Mouse (Mus musculus) thymus, postnatal 25 days (tissue): ENCODE results near the gene Col4a3bp.
"Not testable (repeated sequence)": the region's sequence is repeated elsewhere in the genome, so short reads cannot be mapped to it uniquely, and the experiment has no call there.

Experiments
- DNase-seq: peaks from one replicate; pipeline ENCODE4 v3.0.0; 2022

Gene Col4a3bp

GRCm38 (mm10) chr13:96656673-96657072 is 114.3 kb downstream of the Col4a3bp start:
- DNase-seq = no peak

GRCm38 (mm10) chr13:96658936-96659335 is 116.5 kb downstream of the Col4a3bp start:
- no peak for DNase-seq

GRCm38 (mm10) chr13:96660095-96660860 is 117.9 kb downstream of the Col4a3bp start:
- no peak for DNase-seq

- not testable (repeated sequence) for DNase-seq
Observed at GRCm38 (mm10) chr13:96663120-96663519, 120.7 kb downstream of the Col4a3bp start.

GRCm38 (mm10) chr13:96664419-96664974 is 122.1 kb downstream of the Col4a3bp start:
- DNase-seq = no peak

- DNase-seq = no peak
Observed at GRCm38 (mm10) chr13:96670019-96670405, 127.6 kb downstream of the Col4a3bp start.

GRCm38 (mm10) chr13:96670406-96671077 is 128.1 kb downstream of the Col4a3bp start, which contains the start of gene Hmgcr:
TSS of gene Hmgcr (minus strand) at chr13:96670936.
- DNase-seq = peak; percentile 96

- DNase-seq = no peak
Observed at GRCm38 (mm10) chr13:96671078-96671905, 128.9 kb downstream of the Col4a3bp start.

GRCm38 (mm10) chr13:96671906-96672234 is 129.5 kb downstream of the Col4a3bp start:
- no peak for DNase-seq

- no peak for DNase-seq
Observed at GRCm38 (mm10) chr13:96672276-96672675, 129.9 kb downstream of the Col4a3bp start.

- DNase-seq = no peak
Observed at GRCm38 (mm10) chr13:96673817-96674216, 131.4 kb downstream of the Col4a3bp start.

GRCm38 (mm10) chr13:96675756-96676155 is 133.3 kb downstream of the Col4a3bp start:
- DNase-seq = no peak

- no peak for DNase-seq
Observed at GRCm38 (mm10) chr13:96677071-96677470, 134.7 kb downstream of the Col4a3bp start.

GRCm38 (mm10) chr13:96678616-96679015 is 136.2 kb downstream of the Col4a3bp start:
- DNase-seq = no peak

GRCm38 (mm10) chr13:96680163-96681087 is 138.0 kb downstream of the Col4a3bp start:
- no peak for DNase-seq

GRCm38 (mm10) chr13:96681088-96681620 is 138.7 kb downstream of the Col4a3bp start:
- DNase-seq = no peak

GRCm38 (mm10) chr13:96684779-96685178 is 142.4 kb downstream of the Col4a3bp start:
- no peak for DNase-seq

GRCm38 (mm10) chr13:96687261-96687660 is 144.8 kb downstream of the Col4a3bp start:
- DNase-seq = no peak
